Mouse (Mus musculus) brown adipose tissue, adult 24 weeks (tissue): ENCODE results near the gene Znrf3. TPM values are rescaled to one million over a fixed set of nuclear protein-coding genes. Genes with fewer than 3 reads are reported as not detected.

ENCODE experiments used
- H3K27ac ChIP-seq: fragments of 200-500 bp; replicated peaks from 2 replicates; pipeline ENCODE4 v1.5.1; 2012; ENCODE audit warnings: low read depth, mild to moderate bottlenecking, low read length
- H3K4me1 ChIP-seq: fragments of 200-500 bp; 2 replicates; pipeline ENCODE4 v1.6.1; 2012; ENCODE audit warnings: low read length, mixed read lengths; ENCODE audit not compliant: control insufficient read depth, insufficient read depth, insufficient read length
- H3K4me3 ChIP-seq: fragments of 200-500 bp; 2 replicates; pipeline ENCODE4 v1.5.1; 2012; ENCODE audit warnings: low read depth, mild to moderate bottlenecking, low read length, moderate library complexity; ENCODE audit not compliant: insufficient read depth
- polyA plus RNA-seq: library from polyadenylated mRNA; stranded (reverse); fragments of >200 nt; gene quantifications from 2 replicates; pipeline ENCODE4 v1.2.4, GENCODE M21; 2012; ENCODE audit not compliant: missing spikeins, insufficient read depth, insufficient read length

Znrf3 gene
- polyA plus RNA-seq, 1 experiment, result 4.5 TPM

DNA sequence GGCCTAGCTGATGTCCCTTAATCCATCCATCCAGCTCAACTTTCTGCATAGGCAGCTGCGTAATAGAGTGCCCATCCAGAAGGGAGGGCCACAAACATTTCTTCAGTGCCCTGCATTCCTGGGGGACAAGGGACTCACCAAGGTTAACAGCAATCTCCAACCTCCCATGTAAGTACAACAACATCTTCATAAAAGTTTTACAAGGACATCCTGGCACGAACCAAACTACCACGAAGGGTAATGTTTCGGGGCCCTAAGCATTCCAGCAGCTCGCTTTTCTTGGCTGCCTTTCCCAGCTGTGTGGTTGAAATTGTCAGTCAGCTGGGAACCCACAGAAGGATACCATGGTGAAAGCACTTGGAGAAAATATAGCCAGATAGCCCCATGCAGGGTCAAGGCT, 63.4 kb downstream of the Znrf3 start:
- H3K27ac ChIP-seq, result no peak overlapping the region
- H3K4me1 ChIP-seq, result 0 out of 2 replicates have a peak, but pooled peaks cover 2% of the 10 kb centered on the region
- H3K4me3 ChIP-seq, result no peak overlapping the region

DNA sequence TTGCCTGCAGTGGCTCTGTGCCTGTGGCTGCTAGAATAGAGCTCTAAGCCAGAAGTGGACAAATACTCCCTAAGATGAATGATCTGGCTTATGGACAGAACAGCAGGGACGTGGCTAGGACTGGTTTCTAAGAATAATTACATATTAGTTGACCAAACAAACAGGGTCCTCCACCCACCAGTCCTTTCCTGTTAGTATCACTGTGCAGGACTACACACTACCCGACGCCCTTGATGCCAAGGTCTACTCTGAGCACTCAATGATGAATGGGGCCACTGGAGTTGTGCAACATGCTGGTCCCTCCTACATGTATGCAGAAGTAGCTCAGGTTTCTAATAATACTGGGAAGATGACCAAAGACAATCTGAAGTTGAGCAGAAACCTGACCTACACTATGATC, 64.4 kb downstream of the Znrf3 start:
- Histone ChIP-seq H3K27ac (no peak overlapping the region), H3K4me3 (no peak overlapping the region), H3K4me1 (0 out of 2 replicates have a peak, but pooled peaks cover 2% of the 10 kb centered on the region)

DNA sequence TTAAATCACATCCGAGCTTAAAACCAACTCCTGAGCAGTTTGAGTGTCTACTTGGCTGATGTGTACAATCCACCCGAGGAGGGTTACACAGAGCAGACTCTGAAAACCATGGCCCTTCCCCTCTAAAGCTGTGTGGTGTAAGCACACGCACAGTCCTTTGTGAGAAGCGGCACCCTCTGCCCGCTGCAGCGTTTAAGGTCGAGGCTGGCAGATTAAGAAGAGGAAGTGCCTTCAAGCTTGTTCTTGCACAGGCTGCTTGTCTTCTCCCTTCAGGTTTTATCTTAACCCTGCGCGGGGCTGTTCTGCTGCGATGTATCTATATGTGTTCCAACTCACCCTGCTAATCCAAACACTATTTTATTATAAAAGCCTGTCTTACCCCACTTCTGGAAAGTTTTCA, 75.5 kb downstream of the Znrf3 start:
- no peak overlapping the region for H3K27ac ChIP-seq
- 0 out of 2 replicates have a peak, but pooled peaks cover 2% of the 10 kb centered on the region for H3K4me1 ChIP-seq
- H3K4me3 ChIP-seq, result no peak overlapping the region

DNA sequence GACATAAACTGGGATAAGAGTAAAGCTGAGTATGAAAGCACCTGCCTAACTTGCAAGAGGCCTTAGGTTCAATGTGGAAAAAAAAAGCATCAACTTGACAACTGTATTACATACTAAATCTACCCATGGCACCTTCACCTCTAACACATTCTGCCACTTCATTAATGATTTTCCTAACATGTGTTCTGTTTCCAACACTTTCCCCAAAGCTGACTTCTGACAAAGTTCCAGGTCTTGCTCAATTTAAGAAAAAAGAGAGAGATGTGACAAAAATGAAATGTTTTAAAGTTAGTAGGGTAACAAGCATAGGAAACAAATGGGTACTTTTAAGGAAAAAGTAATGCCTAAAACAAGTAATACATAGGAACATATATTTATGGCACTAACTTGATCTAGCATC, 76.2 kb downstream of the Znrf3 start:
- Histone ChIP-seq H3K4me1 (0 out of 2 replicates have a peak, but pooled peaks cover 2% of the 10 kb centered on the region), H3K27ac (no peak overlapping the region), H3K4me3 (no peak overlapping the region)

DNA sequence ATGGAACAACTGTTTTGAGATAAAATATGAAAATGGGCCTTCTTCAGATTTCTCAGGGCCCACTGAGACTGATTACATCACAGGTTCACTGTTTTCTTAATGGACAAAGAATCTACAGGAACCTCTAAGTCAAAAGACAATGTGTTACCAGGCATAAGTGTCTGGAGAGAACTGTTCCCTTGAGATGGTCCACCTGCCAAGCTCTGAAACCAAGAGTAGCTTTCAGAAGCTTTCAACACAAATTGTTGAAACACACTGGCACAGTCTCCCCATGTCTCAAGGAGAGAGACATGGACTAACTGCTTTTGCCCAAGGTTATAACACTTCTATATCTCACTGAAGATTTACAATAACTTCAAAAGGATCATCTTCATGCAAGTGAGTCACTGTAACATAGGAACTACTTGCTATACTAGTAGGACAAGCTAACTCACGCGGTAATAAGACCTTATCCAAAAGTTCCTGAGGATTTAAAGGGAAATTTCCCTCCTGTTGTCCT, 89.3 kb downstream of the Znrf3 start:
- H3K4me3 ChIP-seq, result no peak overlapping the region
- no peak overlapping the region for H3K27ac ChIP-seq
- H3K4me1 ChIP-seq, result 0 out of 2 replicates have a peak, but pooled peaks cover 3% of the 10 kb centered on the region

DNA sequence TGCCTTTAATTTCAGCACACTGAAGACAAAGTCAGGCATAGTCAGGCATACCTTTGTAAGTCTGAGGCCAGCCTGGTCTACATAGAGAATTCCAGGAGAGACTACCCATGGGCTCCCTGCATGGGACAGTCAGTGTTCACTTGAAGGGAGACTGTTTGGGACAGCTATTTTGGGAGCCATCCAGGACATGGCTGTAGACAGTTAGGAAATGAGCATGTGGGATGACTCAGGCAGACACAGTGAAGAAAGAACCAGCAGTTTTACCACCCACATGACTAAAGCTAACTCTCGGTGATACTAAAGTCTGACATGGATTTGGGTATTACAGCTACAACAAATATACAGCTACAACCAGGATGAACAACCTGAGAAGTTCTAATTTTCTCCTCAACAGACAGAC, 89.9 kb downstream of the Znrf3 start:
- H3K4me1 ChIP-seq, result 0 out of 2 replicates have a peak, but pooled peaks cover 3% of the 10 kb centered on the region
- H3K27ac ChIP-seq, result no peak overlapping the region
- no peak overlapping the region for H3K4me3 ChIP-seq

DNA sequence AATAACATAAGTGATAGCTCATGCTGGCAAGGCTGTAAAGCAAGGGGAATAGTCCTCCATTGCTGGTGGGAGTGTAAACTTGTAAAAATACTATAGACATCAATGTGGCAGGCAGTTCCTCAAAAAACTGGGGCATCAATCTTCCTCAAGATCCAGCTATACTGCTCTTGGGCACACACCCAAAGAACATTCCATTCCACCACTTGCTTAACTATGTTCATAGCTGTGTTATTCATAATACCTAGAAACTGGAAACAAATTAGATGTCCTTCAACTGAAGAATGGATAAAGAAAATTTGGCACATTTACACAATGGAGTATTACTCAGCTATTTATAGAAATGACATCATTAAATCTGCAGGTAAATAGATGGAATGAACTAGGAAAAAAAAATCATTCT, 91.6 kb downstream of the Znrf3 start:
- H3K4me1 ChIP-seq, result 0 out of 2 replicates have a peak, but pooled peaks cover 3% of the 10 kb centered on the region
- no peak overlapping the region for H3K4me3 ChIP-seq
- no peak overlapping the region for H3K27ac ChIP-seq

DNA sequence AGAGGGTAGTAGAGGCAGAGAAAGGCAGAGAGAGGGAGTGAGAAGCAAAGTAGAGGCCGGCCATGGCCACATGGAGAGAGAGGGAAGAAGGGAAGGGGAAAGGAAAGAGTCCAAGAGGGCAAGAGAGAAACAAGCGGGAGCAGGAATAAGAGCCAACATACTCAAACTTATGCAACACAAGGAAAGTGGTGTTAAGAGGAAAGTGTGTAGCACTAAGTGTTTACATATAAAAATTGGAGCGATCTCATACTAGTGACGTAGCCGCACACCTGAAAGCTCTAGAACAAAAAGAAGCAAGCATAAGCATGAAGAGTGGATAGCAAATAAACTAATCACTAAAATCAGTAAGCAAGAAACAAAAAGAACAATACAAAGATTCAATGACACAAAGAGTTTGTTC, 95.2 kb downstream of the Znrf3 start:
- Histone ChIP-seq H3K4me1 (peaks cover 7% of the 10 kb centered on the region; the same call in 1 of the 2 replicates), H3K27ac (no peak overlapping the region)

DNA sequence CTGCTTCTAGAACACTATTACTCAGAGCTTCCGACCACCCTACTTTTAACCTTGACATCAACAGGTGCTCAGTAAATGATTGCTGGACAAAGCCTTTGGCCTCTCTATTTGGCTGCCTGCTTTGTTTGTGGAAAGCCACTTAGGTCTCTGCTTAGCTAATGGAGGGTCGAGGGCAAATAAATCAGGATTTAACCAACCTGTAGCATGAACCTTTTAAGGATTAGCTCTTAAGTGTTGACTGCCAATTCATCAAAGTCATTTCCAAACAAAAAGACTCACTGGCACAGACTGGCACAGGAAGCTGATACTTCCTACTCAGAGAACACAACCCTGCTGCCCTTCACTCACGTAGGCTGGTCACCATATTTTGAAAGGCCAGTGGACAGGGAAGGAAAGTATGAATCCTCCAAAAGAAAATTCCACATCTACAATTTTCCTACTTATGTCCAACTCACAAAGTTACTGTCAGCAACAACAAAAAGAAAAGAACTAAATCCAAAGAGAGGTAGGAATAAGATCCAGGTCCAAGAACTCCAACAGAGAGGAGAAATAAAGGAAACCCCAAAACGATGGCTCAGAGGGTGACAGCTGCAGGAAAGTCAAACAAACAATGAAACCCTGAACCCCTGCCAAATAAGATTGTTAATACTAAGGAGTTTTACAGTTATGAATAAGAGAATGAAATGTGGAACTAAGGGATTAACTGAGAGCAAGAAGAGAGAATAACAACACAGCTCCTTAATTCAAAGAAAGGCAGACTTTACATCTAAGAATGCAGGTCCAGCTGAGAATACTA, 97.6 kb downstream of the Znrf3 start:
- peaks cover 7% of the 10 kb centered on the region; the same call in 1 of the 2 replicates for H3K4me1 ChIP-seq
- no peak overlapping the region for H3K4me3 ChIP-seq
- peak overlapping the region; percentile 49; the same call in 1 of the 2 replicates for H3K27ac ChIP-seq

More for the DNA sequence above, 95.2 kb downstream of the Znrf3 start:
- H3K4me3 ChIP-seq, result no peak overlapping the region

DNA sequence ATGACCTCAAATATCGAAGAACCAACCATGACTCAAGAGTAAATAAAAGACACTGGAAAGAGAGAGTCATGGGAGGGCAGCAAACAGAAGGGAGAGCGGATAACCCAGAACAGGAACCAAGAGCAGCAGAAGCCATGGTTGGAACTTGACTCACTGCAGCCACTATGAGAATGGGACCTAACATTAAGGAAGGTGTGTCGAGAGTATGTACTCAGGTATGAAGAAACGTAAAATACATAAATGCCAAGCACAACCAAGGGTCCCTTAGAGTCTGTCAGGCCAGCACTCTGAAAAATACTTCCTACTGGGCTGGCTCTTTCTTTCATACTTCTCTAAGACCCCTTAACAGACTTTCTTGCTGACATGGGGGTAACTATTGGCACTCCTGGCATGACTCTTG, 100.9 kb downstream of the Znrf3 start:
- peaks cover 7% of the 10 kb centered on the region; the same call in 1 of the 2 replicates for H3K4me1 ChIP-seq
- no peak overlapping the region for H3K27ac ChIP-seq
- H3K4me3 ChIP-seq, result no peak overlapping the region

DNA sequence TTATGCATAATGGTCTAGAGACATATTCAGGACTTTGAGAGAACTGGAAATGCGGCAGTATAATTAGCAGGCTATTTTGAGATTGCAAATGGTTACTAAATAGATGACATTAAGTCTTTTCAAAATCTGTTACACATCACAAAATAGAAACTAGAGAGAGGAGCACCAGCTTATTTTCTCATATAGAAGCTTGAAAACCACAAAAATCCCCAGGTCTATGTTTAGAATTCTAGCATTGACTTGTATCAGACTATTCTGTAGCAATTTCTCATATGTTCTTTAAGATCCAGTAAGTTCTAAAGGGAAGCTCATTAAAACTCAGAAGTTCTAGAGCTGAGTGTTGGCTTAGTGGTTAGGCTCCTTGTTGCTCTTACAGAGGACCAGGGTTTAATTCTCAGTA, 104.9 kb downstream of the Znrf3 start:
- H3K4me1 ChIP-seq, result no peaks in the 10 kb centered on the region
- H3K27ac ChIP-seq, result no peak overlapping the region
- H3K4me3 ChIP-seq, result no peak overlapping the region

DNA sequence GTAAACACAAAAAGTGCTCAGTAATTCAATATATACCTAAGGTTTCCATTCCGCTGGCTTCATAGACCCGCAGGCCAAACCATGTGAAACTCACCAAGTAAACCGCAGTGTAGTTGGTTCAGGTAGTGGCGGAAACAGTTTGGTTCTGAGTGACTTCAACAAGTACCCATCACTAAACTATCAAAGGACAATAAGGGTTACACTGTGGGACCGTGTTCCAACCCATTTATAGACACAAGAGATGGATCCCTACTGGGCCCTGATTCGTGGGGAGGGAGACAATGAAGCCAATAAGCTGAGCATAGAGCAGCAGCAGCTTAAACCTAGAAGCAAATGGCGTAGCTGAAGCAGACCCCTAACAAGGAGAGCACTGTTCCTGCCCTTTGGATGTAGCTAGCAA, 107.8 kb downstream of the Znrf3 start:
- Histone ChIP-seq H3K27ac (no peak overlapping the region), H3K4me1 (no peaks in the 10 kb centered on the region), H3K4me3 (no peak overlapping the region)

DNA sequence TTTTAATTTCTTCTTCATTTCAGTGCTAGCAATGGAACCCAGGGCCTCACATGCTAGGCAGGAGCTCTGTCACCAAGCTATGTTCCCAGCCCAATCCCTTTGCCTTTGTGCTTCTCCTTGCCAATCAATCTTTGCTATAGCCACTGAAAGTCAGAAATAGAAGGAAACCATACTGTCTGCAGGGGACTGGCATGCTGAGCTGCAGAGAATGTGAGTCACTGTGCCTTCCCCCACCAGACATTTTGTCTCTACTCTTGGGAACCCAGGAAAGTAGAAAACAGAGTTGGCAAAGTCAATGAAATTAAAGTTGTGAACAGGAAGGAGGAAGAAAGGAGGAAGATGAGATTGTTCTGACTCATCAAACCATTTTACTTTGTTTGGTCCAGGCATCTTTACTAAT, 108.4 kb downstream of the Znrf3 start:
- no peak overlapping the region for H3K27ac ChIP-seq
- no peaks in the 10 kb centered on the region for H3K4me1 ChIP-seq
- H3K4me3 ChIP-seq, result no peak overlapping the region

DNA sequence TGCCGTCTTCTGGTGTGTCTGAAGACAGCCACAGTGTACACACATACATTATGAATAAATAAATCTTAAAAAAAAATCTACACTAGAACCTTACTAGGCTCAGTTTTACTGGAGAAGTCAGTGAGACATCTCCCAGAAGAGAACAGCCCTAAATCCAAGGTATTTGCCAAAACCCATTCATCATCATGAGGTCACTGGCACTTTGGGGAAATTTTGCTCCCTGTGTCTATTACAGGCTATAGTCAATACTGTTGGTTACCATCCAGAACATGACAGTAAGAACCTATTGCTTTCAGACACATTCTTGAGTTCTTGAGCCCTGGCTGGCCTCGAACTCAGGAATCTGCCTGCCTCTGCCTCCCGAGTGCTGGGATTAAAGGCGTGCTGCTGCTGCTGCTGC, 113.8 kb downstream of the Znrf3 start:
- H3K27ac ChIP-seq, result no peak overlapping the region
- no peak overlapping the region for H3K4me3 ChIP-seq
- H3K4me1 ChIP-seq, result no peaks in the 10 kb centered on the region

DNA sequence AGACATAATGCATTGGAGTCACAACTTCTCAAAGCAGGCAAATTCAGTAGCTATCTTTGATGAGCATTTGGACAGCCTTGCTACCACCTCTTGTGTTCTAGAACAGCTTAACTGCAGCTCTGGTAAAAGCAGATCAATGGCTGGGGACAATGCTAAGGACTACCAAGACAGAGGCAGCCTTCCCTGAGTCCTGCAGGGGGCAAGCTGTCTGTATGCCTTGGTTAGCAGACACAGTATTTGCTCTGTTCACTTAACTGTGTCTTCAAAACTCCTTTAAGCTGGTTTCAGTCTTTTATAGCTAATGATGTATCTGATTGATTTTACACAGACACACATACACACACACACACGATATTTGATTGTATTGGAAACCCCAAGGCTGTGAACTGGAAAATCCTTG, 117.0 kb downstream of the Znrf3 start:
- Histone ChIP-seq H3K27ac (no peak overlapping the region), H3K4me3 (no peak overlapping the region), H3K4me1 (no peaks in the 10 kb centered on the region)

DNA sequence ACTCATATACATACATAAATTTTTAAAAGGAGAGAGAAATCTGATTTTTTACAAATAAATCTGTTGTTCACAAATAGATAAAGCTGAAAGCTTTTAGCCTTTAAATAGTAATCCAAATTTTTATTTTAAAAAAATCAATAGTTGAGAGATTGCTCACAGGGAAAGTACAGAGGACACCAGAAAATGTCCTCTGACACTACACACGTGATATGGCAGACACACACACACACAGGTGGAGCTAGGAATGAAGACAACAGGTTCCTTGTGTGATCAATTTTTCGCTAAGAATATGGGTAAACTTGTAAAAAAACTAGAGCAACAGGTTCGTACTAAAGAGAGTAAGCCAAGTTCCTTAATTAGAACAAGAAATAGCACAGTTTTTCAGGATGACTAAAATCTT, 118.4 kb downstream of the Znrf3 start:
- no peak overlapping the region for H3K27ac ChIP-seq
- H3K4me1 ChIP-seq, result no peaks in the 10 kb centered on the region
- no peak overlapping the region for H3K4me3 ChIP-seq
